Mouse (Mus musculus) frontal cortex, postnatal 25 days (tissue): ENCODE data around the gene Tex9.
"Not testable (repeated sequence)": the region's sequence is repeated elsewhere in the genome, so short reads cannot be mapped to it uniquely, and the experiment has no call there.

ENCODE experiments used
- DNase-seq, 2 experiments: peaks; one replicate each; pipeline ENCODE4 v3.0.0; 2022; ENCODE audit warnings: low spot score in 2 of 2

The Tex9 gene

DNA sequence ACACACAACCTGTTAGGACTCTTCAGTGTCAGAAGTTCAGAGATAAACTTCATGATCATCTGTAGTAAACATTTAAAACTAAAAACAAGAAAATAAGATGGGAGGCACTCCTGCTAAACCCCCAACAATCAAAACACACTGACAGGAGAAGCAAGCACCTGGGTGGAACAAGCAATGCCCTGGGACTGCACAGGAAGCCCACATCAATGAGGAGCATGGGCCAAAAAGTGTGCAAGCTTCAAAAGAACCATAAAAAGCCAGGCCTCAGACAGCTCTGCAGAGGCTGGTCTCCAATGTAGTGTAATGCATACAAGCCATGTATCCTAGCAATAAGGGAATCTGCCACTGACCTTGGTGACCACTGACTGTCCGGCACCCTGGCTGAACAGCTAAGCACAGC is 12.7 kb downstream of the Tex9 start:
- no peak for DNase-seq

DNA sequence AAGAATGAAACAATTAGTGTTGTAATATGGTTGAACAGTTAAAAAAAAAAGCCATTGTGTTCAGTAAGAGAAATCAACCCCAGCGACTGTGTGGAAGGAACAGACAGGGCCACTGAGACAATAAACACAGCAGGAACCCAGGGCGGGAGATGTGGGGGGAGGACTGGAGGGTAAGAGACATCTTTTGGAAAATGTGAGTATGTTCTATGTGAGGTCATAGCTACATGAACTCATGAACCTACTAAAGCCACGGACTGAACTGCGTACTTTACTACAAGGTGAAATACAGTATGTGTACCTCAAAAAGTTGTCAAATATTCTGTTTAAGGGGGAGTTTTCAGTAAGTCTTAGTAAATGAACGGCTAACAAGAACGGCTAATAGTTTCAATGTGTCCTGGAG is 14.7 kb downstream of the Tex9 start:
- no peak for DNase-seq

DNA sequence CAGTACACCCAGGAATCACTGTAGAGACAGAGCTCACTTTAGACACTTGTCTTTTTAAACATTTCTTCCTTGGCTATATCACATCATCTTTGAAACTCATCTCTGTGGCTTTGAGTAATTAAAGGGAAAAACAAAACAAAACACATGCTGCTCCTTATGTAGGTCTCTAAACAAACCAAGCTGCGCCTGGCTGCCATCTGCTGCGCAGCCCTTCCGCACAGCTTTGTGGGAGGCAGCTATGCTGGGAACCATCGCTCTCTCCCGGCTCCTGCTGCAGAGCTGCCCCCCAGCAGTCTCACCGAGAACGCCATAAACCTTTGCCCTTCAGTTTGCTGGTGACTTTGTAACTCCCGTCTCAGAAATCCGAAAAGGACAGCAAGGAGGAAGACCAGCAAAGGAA is 16.5 kb downstream of the Tex9 start:
- no peak for DNase-seq

DNA sequence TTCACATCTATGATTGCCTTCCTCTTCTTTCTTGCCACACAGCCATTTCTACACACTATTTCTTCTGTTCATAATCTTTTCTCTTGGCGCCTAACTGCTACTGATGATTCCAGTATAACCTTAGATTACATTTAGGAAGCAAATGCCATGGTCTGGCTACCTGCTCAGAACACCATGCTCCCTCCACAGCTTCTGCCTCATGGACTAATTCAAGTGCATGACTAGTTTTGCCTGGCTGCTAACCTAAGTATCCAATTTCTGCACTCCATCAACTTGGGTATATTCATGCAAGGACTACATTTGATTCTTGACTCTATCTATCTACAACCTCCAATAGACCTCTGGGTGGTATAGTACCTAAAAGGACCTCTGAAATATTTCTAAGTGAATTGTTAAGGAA is 22.2 kb downstream of the Tex9 start:
- no peak for DNase-seq

DNA sequence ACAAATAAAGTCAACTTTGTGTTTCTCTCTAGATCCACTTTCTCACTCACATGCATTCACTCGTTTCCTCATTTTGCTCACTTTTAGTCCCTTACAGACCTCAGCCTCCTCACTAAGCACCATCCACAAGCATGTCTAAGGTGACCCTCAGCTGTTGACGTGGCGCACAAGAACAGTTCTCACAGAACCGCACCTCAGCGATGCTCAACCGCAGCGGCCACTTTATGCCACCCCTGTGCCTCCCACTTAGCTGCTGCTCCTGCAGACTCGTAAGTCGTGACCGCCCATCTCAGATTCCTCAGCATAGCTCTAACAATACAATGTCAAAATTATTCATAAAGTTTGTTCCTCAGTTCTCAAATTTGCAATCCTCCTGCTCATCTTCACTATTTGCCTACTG is 23.4 kb downstream of the Tex9 start:
- no peak for DNase-seq

DNA sequence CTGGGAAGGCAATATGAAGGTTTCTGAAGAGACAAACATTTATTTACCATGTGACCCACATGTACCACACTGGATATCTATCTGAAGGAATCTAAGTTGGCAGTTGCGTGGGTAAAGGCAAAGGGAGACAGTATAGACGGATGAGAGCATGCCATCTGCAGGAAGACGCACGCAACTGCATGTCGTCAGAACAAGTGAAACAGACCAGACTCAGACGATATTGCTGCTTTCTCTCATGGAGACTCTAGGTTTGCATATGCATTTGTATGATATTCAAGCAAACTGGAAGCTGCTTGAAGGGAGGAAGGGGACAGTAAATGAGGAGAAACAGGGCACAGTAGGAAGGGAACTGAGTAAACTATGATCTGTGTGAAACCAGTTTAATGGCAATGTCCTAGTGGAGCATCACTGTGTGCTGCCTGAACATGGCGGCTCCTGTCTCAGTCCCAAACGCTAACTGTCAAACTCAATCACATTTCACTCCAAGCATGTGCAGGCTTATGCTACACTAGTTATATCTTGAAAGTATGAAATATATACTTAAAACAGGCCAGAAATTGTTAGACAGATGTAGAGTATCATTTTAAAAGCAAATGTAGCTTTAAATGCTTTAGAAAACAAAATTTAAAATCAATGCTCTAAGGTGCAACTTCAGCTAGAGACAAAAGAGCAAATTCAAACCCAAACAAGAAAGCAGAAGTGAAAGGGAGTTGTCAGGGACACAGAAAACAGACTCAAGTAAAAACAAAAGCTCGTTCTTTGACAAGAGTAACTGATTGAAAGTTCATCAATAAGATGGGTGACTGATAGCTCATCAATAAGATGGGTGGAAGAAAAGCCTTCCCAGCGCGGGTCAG is 24.2 kb downstream of the Tex9 start:
- DNase-seq = no peak

DNA sequence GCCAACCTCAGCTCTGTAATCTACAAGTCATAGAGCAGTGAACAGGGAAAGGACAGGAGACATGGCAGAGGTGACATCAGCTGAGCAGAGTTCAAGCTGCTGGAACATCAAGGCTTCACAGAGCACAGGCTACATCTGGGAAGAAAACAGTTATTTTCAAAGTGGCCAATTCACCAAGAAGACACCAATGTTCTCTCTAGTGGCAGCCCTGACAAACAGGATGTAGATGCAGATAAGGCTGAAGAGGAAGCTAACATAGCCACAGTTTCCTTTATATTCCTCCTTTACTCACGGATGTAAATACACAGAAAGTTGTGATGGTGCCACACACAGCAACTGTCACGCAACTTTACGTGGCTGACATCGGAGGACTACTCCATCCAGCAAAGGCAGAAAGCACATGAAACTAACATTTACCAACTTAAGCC is 26.2 kb downstream of the Tex9 start:
- DNase-seq = no peak

DNA sequence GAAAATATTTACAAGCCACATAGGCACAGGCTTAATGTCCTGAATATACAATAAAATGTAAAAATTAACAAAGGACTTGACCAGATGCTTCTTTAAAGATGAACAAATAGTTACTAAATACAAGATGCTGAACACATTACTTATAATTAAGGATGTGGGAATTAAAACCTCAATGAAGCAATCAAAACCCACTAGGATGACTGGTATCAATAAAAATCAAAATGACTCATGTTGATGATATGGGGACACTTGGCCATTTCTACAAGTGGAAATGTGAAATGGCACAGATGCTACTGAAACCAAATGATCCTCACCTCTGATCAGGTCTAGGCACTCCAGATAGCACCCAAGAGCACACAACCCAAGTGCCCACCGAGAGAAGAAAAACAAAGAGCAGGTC is 27.2 kb downstream of the Tex9 start:
- DNase-seq = no peak

DNA sequence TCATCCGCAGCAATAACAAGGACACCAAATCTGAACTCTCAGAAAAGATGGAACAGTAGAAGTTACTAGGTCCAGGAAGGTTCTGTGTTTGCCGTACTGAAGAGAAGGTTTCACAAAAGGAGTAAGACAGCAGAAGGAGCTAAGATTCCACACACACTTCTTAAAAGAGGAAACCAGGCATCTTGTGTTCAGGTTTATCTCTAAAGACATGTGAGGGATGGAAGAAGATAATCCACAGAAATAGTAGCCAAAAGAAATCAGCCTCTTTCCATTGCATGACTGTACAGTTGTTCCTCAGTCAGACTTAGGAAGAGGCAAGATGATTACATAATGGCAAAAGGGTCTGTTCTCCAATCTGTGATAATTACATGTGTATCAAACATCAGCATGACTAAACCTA is 29.6 kb downstream of the Tex9 start:
- DNase-seq = no peak

DNA sequence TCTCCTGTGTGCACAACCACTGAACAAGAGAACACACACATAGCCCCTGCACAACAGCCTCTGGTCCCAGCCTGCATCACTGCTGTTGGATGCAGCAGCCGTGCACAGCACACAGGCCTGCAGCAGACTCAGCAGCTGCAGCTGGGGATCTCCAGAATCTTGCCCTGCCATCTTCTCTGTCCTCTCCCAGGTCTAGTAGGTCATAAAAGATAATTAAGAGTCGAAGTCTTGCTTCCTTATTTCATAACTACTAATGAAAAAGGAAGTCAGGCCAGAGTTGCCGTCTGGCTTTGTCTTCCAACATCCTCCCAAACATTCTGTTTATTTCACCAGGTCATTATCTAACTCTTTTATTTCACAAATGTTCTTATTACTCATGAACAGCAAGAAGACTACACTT is 31.2 kb downstream of the Tex9 start:
- DNase-seq = no peak

DNA sequence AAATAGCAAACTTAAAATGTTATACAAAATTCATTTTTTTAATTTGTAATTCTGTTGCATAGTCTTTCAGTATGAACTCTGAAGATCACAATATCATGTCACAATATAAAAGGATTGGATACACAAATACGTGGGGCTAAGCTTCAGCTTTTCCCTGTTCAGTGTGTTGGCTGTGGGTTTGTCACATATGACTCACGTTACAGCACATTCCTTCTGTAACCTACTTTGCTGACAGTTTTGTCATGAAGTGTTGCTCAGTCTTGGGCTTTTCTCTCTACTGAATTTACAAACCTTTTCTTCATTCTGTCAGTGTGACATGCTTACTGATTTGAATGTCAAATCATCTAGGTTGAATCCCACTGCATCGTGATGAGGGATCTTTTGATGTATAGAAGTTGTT is 32.3 kb downstream of the Tex9 start:
- no peak for DNase-seq

DNA sequence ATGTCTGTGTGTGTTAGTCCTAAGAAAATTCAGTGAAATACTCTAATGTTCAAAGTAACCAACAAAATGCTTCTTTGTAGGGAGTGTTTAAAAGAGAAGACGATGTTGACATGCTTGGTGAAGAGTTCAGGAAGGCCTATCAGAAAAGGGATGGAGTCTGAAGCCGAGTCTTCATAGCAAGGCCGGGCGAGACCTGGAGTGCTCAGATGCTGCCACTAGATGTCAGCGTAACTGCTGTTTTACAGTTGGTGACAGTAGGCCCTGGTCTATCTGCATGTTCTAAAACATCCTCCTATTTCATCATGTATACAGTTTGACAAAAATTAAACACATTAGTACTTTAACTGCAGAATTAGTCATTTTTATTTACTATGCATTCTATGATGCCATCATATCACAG is 33.8 kb downstream of the Tex9 start:
- DNase-seq = peak; percentile 55 to 59

DNA sequence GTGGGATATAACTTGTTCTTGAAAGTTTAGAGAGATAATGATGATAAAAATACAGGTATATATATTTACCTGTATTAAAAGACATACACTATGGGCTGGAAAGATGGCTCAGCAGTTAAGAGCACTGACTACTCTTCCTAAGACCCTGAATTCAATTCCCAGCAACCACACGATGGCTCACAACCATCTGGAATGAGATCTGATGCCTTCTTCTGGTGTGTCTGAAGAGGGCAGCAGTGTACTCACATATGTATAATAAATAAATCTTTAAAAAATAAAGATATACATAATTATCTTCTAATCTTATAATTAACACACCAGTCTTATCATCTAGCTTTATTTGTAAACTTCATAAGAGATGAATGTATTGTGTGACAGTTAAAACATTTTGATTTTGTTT is 35.6 kb downstream of the Tex9 start:
- DNase-seq = no peak

DNA sequence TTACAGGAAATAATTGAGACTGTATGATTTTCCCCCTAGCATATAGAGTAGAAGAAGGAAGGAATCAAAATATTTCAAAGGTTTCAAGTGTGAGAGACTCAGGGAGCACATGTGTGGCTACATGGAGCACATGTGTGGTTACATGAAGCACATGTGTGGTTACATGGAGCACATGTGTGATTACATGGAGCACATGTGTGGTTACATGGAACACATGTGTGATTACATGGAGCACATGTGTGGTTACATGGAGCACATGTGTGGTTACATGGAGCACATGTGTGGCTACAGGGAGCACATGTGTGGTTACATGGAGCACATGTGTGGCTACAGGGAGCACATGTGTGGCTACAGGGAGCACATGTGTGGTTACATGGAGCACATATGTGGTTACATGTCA is 37.7 kb downstream of the Tex9 start:
- DNase-seq = not testable (repeated sequence)

DNA sequence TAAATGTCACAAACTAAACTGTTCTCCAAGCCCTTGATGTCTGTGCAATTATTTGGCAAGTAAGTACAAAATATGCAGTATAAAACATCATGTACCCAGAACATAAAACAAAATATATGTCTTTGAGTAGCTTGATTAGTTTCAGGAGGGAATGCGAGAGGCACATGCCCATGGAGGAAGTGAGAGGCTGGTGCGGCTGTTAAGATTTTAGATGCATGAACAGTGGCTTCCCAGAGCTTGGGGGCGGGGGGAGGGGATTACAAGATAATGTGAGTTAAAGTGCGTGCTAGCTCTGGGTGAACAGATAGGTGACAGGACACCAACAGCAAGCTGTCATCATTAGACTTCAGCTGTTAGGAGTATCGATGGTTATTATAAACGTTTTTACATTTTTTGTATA is 40.9 kb downstream of the Tex9 start:
- no peak for DNase-seq

DNA sequence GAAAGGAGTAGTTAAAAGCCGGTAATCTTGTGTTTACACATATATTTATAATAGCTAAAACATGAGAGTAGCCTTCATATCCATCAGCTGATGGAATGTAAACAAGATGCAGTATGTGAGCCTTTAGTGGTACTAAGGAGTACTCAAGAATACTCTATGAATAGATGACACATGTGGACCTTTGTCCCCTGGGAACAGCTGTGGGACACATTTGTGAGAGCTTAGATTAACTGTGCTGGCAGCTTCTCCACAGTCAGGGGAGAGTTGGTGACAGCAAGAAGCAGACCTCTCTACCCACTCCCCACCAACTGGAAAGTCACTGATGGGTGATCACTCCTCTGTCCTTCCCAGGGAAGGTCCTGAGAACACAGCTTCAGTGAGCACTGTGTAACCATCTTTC is 41.6 kb downstream of the Tex9 start:
- DNase-seq = no peak

DNA sequence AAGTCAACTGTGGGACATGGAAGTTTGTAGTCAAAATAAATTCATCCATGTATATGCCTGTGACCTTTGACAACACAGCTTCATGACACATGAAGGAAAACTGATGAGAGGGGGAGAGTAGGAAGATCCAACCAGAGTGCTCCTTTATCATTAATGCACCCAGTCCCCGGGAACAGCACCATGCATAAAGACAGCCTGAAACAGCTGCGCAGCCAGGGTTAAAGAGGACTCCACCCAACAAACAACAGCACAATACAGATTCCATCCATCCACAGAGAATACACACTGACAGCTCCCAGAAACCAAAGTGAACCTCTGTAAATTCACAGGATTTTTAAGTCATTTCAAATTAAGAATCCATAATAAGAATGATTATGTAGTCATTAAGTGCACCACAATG is 42.2 kb downstream of the Tex9 start:
- no peak for DNase-seq

DNA sequence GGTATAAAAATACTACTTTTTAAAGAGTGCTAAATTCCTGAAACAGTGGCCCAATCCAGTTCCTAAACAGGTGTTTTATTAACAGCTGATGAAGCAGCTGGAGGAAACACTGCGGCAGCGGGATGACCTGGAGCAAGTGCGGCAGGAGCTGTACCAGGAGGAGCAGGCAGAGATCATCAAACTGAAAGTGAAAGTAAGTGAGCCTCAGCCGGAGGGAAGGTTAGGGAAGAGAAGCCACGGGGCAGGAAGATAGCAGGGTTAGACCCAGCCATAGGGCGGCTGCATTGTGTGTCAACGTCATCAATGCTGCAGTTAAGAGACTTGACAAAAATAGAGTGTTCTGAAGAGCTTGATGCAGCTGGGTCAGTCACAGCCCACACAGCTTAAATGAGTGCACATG is 42.6 kb downstream of the Tex9 start:
- DNase-seq = no peak

DNA sequence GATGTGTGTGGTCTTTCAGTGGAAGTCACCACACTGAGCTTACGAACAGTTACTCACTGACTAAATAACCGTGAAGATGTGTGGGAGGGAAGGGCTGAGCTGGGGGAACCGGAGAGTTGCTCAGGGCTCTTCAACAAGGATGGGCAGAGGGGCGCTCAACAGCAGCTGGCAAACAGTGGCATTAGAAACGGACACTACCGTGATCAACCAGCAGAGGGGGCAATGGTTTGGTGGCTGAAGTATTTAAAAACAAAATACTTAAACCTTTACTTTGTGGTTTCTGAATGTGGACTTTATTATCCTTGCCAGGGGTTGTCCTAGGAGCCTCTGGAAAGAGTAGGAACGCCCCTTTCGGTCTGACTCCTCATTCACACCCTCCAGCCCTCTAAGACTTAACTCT is 44.0 kb downstream of the Tex9 start:
- DNase-seq = peak; percentile 36 to 45

DNA sequence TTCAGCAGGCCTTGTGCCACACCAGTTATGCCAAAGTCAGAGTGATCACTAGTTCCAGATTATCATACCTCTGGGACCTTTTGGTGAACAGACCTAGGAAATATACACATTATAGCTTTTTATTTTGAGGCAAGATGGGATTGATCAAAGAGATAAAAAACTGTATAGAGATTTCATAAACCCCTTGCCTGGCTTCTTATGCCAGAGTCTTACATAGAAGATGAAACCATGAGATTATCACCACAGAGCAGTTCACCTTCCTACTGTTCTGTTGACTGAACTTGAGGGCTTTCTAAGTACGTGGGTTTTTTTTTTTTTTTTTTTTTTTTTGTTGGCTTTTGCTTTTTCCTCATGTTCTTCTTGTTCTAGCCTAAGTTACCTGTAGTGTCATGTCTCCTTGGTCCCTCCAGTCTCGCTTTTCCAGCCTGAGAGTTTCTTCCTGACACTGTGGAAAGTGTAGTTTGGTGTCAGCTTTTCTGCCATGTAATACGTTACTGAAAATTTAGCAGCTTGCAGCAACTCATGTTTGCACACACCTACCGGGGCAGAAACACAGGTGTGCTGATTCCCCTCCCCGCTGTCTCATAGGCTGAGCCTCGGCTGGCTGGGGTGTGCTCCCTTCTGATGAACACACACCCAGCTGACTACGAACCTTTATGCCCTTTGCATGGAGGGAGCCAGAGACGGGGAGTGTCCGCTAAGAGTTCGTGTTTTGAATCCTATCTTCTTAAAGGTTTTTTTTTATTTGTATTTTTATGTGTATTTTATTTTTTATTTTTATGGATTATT is 49.9 kb downstream of the Tex9 start:
- no peak for DNase-seq

DNA sequence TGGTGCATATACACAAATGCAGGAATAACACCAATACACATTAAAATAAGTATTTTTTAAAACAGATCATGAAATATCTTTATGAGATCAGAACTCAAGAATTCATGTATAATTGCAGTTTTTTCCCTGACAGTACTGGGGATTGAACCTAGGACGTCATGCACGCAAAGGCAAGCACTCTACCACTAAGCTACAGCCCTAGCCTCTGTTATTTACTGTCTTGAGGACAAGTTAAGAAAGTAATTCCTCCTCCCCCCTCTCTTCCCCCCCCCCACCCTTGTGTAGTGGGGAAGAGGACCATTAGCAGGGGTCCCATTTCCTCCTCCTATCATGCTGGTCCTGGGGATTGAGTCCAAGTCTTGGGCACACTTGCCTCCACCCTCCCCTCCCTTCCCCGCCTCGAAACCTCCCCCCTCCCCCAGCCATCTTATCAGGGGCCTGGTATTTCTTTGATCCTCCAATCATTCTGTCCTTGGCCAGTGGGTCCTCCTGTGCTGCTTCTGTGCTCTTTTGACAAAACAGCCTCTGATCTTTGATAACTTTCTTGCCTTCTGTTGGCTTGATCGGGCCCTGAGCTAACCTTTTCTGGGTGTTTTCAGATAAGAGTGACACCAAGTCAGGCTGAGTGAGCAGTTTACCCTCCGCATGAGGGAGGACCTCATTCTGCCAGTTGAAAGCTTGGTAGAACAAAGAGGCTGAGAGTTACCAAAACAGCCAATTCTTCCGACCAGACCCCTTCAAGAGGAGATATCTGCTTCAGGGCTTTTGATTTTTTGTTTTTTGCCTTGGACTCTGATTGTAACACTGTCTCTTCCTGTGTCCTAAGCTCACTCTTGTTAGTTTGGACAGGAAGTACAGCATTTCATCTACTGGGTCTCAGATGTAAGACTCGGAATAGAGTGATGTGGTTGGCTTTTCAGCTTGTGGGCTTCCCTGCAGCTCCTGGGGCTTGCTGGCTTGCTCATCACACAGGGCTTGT is 50.8 kb downstream of the Tex9 start:
- no peak for DNase-seq

DNA sequence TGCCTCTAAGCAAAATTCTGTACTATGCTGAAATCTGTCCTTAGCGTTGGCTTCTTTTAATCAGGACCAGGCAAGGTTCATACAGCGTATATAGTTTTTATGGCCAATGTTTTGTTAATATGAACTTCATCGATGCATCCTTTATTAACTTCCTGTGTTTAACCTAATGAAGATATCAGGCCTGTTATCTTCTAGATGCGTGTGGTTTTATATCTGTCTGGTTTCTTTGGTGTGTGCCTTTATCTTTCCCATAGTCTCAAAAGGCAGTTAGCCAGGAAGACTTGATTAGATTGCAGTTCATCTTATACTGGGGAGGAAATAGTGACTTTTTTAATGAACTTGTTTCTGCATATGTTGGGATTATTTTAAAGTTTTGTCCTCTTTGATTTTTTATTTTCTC is 51.7 kb downstream of the Tex9 start:
- DNase-seq = no peak
